Mouse (Mus musculus) liver, embryonic 11.5 days (tissue): Measurements from ENCODE around the gene Suv39h1. TPM values are rescaled to one million over a fixed set of nuclear protein-coding genes. Genes with fewer than 3 reads are reported as not detected.
"Not testable (repeated sequence)": the region's sequence is repeated elsewhere in the genome, so short reads cannot be mapped to it uniquely, and the experiment has no call there.

Source experiments
- ATAC-seq: fragments of 200-750 bp; cut with Nextera tagmentation; replicated peaks from 2 replicates; pipeline ENCODE4 v1.8.0; 2017; ENCODE audit warnings: moderate number of reproducible peaks, mild to moderate bottlenecking, moderate TSS enrichment, moderate library complexity; ENCODE audit not compliant: low FRiP score
- DNase-seq: peaks from one replicate; pipeline ENCODE4 v3.0.0-alpha.2; 2017; ENCODE audit warnings: low spot score
- H3K27ac ChIP-seq: fragments of 300-500 bp; sonication (generic); 2 replicates; pipeline ENCODE4 v1.5.1; 2014; ENCODE audit warnings: mild to moderate bottlenecking, low read depth, low read length, control low read depth
- H3K27me3 ChIP-seq: fragments of 300-500 bp; sonication (generic); replicated peaks from 2 replicates; pipeline ENCODE4 v1.6.1; 2014; ENCODE audit warnings: low read length, mixed read lengths; ENCODE audit not compliant: control insufficient read depth, insufficient read depth
- H3K36me3 ChIP-seq: fragments of 300-500 bp; sonication (generic); 2 replicates; pipeline ENCODE4 v1.6.1; 2014; ENCODE audit warnings: mild to moderate bottlenecking, low read length, moderate library complexity, mixed read lengths; ENCODE audit not compliant: control insufficient read depth, insufficient read depth
- H3K4me1 ChIP-seq: fragments of 300-500 bp; sonication (generic); replicated peaks from 2 replicates; pipeline ENCODE4 v1.6.1; 2014; ENCODE audit warnings: low read length, mixed read lengths; ENCODE audit not compliant: control insufficient read depth, insufficient read depth
- H3K4me2 ChIP-seq: fragments of 300-500 bp; sonication (generic); 2 replicates; pipeline ENCODE4 v1.6.1; 2014; ENCODE audit warnings: mild to moderate bottlenecking, control low read depth, moderate library complexity
- H3K4me3 ChIP-seq: fragments of 300-500 bp; sonication (generic); 2 replicates; pipeline ENCODE4 v1.5.1; 2014; ENCODE audit warnings: low read depth, low read length, control low read depth
- H3K9ac ChIP-seq: fragments of 300-500 bp; sonication (generic); 2 replicates; pipeline ENCODE4 v1.6.1; 2014; ENCODE audit warnings: low read depth, low read length, control low read depth
- H3K9me3 ChIP-seq: fragments of 300-500 bp; sonication (generic); 2 replicates; pipeline ENCODE4 v1.6.1; 2016; ENCODE audit warnings: low read length, inconsistent platforms, mixed read lengths; ENCODE audit not compliant: control insufficient read depth
- WGBS: fragments of 180-500 bp; shearing (Covaris S2); extraction: QIAGEN DNeasy Blood & Tissue Kit; methylation state at CpG from one replicate; pipeline ENCODE4 v1.1.7; 2014; 5-methylcytosine and 5-hydroxymethylcytosine counted together
- polyA plus RNA-seq: library from polyadenylated mRNA; unstranded; fragments of >200 nt; fragmentation: Nextera tagmentation; extraction: Ambion mirVana; gene quantifications from 2 replicates; pipeline ENCODE4 v1.2.1, GENCODE M21; 2014

Suv39h1 gene
- polyA plus RNA-seq, 1 experiment from 2014 or later, result 81.5 TPM

DNA sequence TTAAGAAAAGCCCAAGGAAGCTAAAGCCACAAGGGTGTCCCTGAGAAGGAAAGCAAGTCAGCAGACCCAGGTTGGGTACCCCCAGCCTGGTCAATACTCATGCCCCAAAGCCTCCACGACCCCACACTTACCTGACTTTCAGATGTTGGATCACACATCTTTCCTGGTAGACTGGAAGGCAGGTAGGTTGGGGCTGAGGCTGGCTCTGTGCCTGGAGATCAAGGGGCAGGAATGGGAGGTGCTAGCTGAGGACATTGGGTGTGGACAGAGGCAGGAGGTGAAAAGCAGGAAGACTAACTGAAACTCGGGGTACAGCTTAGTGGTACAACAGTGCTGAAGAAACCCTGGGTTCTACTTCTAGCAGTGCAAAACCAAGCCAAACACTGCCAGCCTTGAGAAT is 56.3 kb downstream of the Suv39h1 start, which contains the start of gene Glod5:
Gene Glod5, minus strand, starts transcription at position 207 of the 400 bp plus-strand sequence.
- Histone ChIP-seq H3K9me3 (no peaks in the 10 kb centered on the region), H3K4me3 (no peak within 1 kb of the TSS), H3K4me2 (no peak within 1 kb of the TSS), H3K27me3 (no peaks in the 10 kb centered on the region), H3K27ac (no peak within 1 kb of the TSS), H3K9ac (no peak within 1 kb of the TSS), H3K36me3 (no peaks in the 10 kb centered on the region), H3K4me1 (no peaks in the 10 kb centered on the region)
- DNase-seq (no peak), ATAC-seq (no peak)
- WGBS, result 57% methylated on average over 2 of the region's 2 CpGs

DNA sequence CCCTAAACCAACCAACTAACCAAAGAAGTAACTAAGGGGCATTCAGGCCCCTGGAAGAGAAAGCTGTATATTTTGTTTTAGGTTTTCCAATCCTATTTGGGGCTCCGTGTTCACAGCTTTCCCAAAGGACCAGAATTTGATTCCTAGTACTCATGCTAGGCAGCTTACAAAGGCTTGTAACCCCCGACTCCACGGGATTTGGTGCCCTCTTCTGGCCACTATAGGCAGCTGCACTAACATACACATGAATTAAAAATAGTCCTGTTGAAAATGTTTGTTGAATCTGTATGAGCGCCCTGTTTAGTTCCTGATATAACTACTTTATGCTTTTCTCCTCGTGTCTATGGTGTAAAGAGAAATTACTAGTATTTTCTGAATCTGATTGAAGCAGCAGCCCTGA is 57.4 kb downstream of the Suv39h1 start:
- ATAC-seq, result no peak
- Histone ChIP-seq H3K9ac (no peak overlapping the region), H3K4me1 (no peaks in the 10 kb centered on the region), H3K36me3 (no peaks in the 10 kb centered on the region), H3K4me3 (no peak overlapping the region), H3K4me2 (no peak overlapping the region), H3K27ac (no peak overlapping the region), H3K27me3 (no peaks in the 10 kb centered on the region), H3K9me3 (no peaks in the 10 kb centered on the region)
- 8% methylated on average over 5 of the region's 5 CpGs for WGBS
- no peak for DNase-seq

DNA sequence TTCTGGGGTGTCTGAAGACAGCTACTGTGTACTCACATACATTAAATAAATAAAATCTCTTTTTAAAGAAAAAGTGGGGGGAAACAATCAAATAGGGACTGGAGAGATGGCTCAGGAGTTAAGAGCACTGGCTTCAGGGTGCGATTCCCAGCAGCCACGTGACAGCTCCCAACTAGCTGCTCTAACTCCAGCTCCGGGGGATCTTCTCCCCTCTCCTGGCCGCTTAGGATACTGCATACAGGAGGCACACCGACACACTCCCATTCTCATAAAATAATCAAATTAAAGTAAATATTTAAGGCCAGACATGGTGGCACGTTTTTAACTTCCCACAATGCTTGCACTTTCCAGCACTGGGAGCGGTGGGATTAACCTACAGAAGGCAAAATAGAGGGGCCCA is 58.9 kb downstream of the Suv39h1 start:
- H3K36me3 ChIP-seq, H3K4me2 ChIP-seq, H3K4me1 ChIP-seq, DNase-seq, H3K9ac ChIP-seq, H3K9me3 ChIP-seq, ATAC-seq, H3K4me3 ChIP-seq, H3K27me3 ChIP-seq, H3K27ac ChIP-seq: not testable (repeated sequence)
- 29% methylated on average over 7 of the region's 7 CpGs for WGBS

DNA sequence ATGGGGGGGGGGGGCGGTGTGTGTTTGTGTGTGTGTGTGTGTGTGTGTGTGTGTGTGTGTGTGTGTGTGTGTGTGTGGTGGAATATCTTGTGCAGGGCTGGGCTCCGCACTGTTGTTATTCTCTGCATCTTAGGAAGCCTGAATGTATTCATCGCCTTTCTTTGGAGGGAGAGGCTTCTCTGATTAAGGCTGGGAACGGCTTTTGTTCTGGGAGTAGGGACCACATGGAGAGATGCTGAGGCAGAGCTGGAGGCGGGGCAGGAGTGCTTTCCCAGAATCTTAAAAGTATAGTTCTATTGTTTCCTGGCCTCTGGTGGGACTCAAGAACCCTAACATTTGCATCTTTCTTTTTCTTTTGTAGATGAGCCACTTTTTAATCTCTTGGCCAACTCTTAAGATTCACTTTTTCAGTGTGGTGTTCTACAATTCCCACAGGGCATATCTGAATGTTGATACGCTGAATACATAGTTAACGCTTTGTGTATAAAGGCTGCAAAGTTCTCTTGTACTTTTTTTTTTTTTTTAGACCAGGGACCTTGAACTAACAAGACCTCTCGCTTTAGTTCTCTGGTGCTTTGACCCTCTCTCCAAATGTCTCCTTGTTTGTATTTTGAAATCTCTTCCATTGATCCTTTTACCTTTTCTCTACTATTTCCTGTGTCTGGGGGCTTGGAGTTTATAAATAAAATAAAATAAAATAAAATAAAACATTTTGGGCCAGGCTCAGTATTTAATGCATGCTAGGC is 60.8 kb downstream of the Suv39h1 start:
- DNase-seq (no peak), ATAC-seq (no peak)
- no peaks in the 10 kb centered on the region for H3K36me3 ChIP-seq
- H3K27me3 ChIP-seq, result no peaks in the 10 kb centered on the region
- H3K4me3 ChIP-seq, result no peak overlapping the region
- H3K9ac ChIP-seq, result no peak overlapping the region
- 58% methylated on average over 7 of the region's 8 CpGs for WGBS
- no peak overlapping the region for H3K4me2 ChIP-seq
- H3K27ac ChIP-seq, result no peak overlapping the region
- H3K4me1 ChIP-seq, result no peaks in the 10 kb centered on the region
- H3K9me3 ChIP-seq, result no peaks in the 10 kb centered on the region

DNA sequence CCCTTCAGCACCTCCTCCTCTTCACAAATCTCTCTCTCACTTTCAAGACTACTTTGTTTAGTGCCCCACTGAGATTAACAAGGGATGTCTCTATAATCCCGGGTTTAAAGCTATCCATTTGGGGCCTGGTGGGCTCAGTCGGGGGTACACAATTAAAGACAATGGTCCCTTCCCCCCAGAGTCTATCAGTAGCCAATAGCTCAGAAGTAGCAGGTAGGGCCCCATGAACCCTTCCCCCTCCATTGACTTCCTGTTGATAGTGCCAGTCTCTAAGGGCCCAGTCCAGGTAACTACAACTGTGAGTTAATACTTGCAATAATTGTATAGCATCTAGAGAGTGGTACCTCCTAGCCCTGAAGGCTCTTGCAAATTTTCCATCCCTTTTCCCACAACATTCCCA is 61.4 kb downstream of the Suv39h1 start:
- Histone ChIP-seq H3K9ac (no peak overlapping the region), H3K4me1 (no peaks in the 10 kb centered on the region), H3K36me3 (no peaks in the 10 kb centered on the region), H3K4me2 (no peak overlapping the region), H3K27me3 (no peaks in the 10 kb centered on the region), H3K9me3 (no peaks in the 10 kb centered on the region), H3K27ac (no peak overlapping the region), H3K4me3 (no peak overlapping the region)
- ATAC-seq (no peak), DNase-seq (no peak)
- WGBS, result 17% methylated on average over 2 of the region's 2 CpGs

Other genes with a start within 250 kb of the Suv39h1 start
- 32.2 and 33.1 TPM in 2 replicates for gene Otud5, start 233.4 kb downstream of the Suv39h1 start, polyA plus RNA-seq
- gene Pim2, start 196.5 kb downstream of the Suv39h1 start, polyA plus RNA-seq, result 6.8 and 8.5 TPM in 2 replicates
- gene Slc35a2, start 190.7 kb downstream of the Suv39h1 start, polyA plus RNA-seq, result 12.5 and 14.4 TPM in 2 replicates
- gene Pqbp1, start 175.5 kb downstream of the Suv39h1 start, polyA plus RNA-seq, result 91.5 and 95.3 TPM in 2 replicates
- 153 and 156 TPM in 2 replicates for gene Timm17b, start 175.4 kb downstream of the Suv39h1 start, polyA plus RNA-seq
- gene Gm10491, start 166.9 kb downstream of the Suv39h1 start, polyA plus RNA-seq, result not detected in 2 replicates
- not detected in 2 replicates for gene Gm10490, start 165.2 kb downstream of the Suv39h1 start, polyA plus RNA-seq
- 0.56 and 0.67 TPM in 2 replicates for gene Pcsk1n, start 154.9 kb downstream of the Suv39h1 start, polyA plus RNA-seq
- not detected in 2 replicates for gene Eras, start 146.2 kb downstream of the Suv39h1 start, polyA plus RNA-seq
- gene Hdac6, start 126.9 kb downstream of the Suv39h1 start, polyA plus RNA-seq, result 21.1 and 22.5 TPM in 2 replicates
- 157 and 162 TPM in 2 replicates for gene Gata1, start 96.7 kb downstream of the Suv39h1 start, polyA plus RNA-seq
- gene Glod5, start 56.3 kb downstream of the Suv39h1 start, polyA plus RNA-seq, result 0.29 and 0.53 TPM in 2 replicates
- 6.5 and 6.7 TPM in 2 replicates for gene Was, start 15.7 kb upstream of the Suv39h1 start, polyA plus RNA-seq
- gene Wdr13, start 58.1 kb upstream of the Suv39h1 start, polyA plus RNA-seq, result 15.9 and 17.7 TPM in 2 replicates
- 469 and 471 TPM in 2 replicates for gene Rbm3, start 71.1 kb upstream of the Suv39h1 start, polyA plus RNA-seq
- gene Tbc1d25, start 101.4 kb upstream of the Suv39h1 start, polyA plus RNA-seq, result 10.5 and 11.1 TPM in 2 replicates
- gene Ebp, start 118.8 kb upstream of the Suv39h1 start, polyA plus RNA-seq, result 54.7 and 55.6 TPM in 2 replicates
- gene Porcn, start 131.8 kb upstream of the Suv39h1 start, polyA plus RNA-seq, result 2.4 and 2.8 TPM in 2 replicates
- gene Ftsj1, start 177.6 kb upstream of the Suv39h1 start, polyA plus RNA-seq, result 59.6 and 62.7 TPM in 2 replicates
- 77.7 and 84.1 TPM in 2 replicates for gene Slc38a5, start 196.4 kb upstream of the Suv39h1 start, polyA plus RNA-seq